Mouse (Mus musculus) megakaryocyte, embryonic 14.5 days (primary cell): ENCODE measurements around the gene Adat3. TPM values are rescaled to one million over a fixed set of nuclear protein-coding genes. Genes with fewer than 3 reads are reported as not detected.

Experiments
- H3K27me3 ChIP-seq: replicated peaks from 2 replicates; pipeline ENCODE3; 2012; ENCODE audit warnings: inconsistent platforms
- H3K36me3 ChIP-seq: replicated peaks from 2 replicates; pipeline ENCODE3; 2012; ENCODE audit warnings: low read length, inconsistent platforms, mixed read lengths
- H3K4me1 ChIP-seq: 2 replicates; pipeline ENCODE4 v1.6.1; 2012; ENCODE audit warnings: inconsistent platforms
- H3K4me3 ChIP-seq: replicated peaks from 2 replicates; pipeline ENCODE3; 2012; ENCODE audit warnings: moderate library complexity, mild to moderate bottlenecking, inconsistent platforms
- H3K9me3 ChIP-seq: 2 replicates; pipeline ENCODE4 v1.6.1; 2012; ENCODE audit warnings: inconsistent platforms
- FLI1 ChIP-seq: IDR thresholded peaks from 2 replicates; pipeline ENCODE4 v1.6.1; 2012; ENCODE audit warnings: low read length, inconsistent platforms, mixed read lengths
- GATA1 ChIP-seq: IDR thresholded peaks from 3 replicates; pipeline ENCODE4 v1.6.1; 2012; ENCODE audit warnings: mixed read lengths, low read length, inconsistent platforms, borderline replicate concordance
- polyA plus RNA-seq: library from polyadenylated mRNA; stranded (reverse); fragments of >175 nt; gene quantifications from 2 replicates; pipeline ENCODE4 v1.2.3, GENCODE M21; 2012; ENCODE audit warnings: low replicate concordance; ENCODE audit not compliant: insufficient read depth

Gene Adat3
- polyA plus RNA-seq, 1 experiment, result 5.7 TPM

- peaks cover 83% of the 10 kb centered on the region for H3K4me1 ChIP-seq
- H3K36me3 ChIP-seq, result peaks cover 63% of the 10 kb centered on the region
- H3K4me3 ChIP-seq, result peak overlapping the region; percentile 39
- TF ChIP-seq GATA1 (no peak), FLI1 (no peak)
- no peaks in the 10 kb centered on the region for H3K9me3 ChIP-seq
- no peaks in the 10 kb centered on the region for H3K27me3 ChIP-seq
Measured at GRCm38 (mm10) chr10:80609269-80609924, 6.7 kb downstream of the Adat3 start.

- peaks cover 81% of the 10 kb centered on the region for H3K4me1 ChIP-seq
- H3K27me3 ChIP-seq, result no peaks in the 10 kb centered on the region
- no peaks in the 10 kb centered on the region for H3K9me3 ChIP-seq
- H3K36me3 ChIP-seq, result peaks cover 71% of the 10 kb centered on the region
- peak overlapping the region; percentile 77 for H3K4me3 ChIP-seq
- TF ChIP-seq GATA1 (no peak), FLI1 (no peak)
Measured at GRCm38 (mm10) chr10:80610116-80610785, 7.6 kb downstream of the Adat3 start.

DNA sequence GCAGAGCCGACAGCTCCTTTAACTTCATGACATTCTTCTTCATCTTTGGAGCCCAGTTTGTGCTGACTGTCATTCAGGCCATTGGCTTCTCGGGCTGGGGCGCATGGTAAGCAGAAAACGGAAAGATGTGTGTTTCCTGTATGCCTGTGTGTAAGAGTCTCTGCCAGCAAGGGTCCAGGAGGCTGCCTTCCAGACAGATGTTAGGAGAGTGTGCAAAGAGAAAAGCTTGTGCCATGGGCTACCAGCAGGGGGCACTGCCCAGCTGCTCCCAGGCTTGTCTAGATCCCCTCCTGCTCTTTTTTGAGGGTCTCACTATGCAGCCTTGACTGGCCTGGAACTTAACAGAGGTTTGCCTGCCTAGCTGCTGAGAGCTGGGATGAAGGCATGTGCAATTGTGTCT is 8.3 kb downstream of the Adat3 start:
- peak overlapping the region; percentile 77 for H3K4me3 ChIP-seq
- H3K36me3 ChIP-seq, result peaks cover 76% of the 10 kb centered on the region
- no peaks in the 10 kb centered on the region for H3K27me3 ChIP-seq
- no peaks in the 10 kb centered on the region for H3K9me3 ChIP-seq
- H3K4me1 ChIP-seq, result peaks cover 84% of the 10 kb centered on the region
- TF ChIP-seq GATA1 (no peak), FLI1 (no peak)

GRCm38 (mm10) chr10:80611905-80612304 is 9.2 kb downstream of the Adat3 start:
- Histone ChIP-seq H3K27me3 (no peaks in the 10 kb centered on the region), H3K36me3 (peaks cover 72% of the 10 kb centered on the region), H3K4me1 (peaks cover 82% of the 10 kb centered on the region), H3K4me3 (no peak overlapping the region), H3K9me3 (no peaks in the 10 kb centered on the region)
- TF ChIP-seq FLI1, result no peak
- no peak for TF ChIP-seq GATA1

DNA sequence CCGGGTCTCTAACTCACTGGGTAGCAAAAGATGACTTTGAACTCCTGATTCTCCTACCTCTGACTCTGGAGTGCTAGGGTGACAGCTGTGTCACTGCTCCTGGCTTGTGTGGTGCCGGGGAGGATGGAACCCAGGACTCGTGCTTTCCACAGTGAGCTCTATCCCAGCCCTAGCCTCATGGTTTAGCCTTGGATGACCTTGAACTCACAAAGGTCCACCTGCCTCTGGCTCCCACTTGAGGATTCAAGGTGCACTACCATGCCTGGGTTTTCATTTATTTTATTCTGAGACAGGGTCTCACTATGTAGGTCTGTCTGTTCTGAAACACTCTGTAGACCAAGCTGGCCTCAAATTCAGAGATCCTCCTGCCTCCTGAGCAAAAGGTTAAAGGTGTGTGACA is 11.1 kb downstream of the Adat3 start:
- H3K4me1 ChIP-seq, result peaks cover 77% of the 10 kb centered on the region
- no peaks in the 10 kb centered on the region for H3K27me3 ChIP-seq
- no peak overlapping the region for H3K4me3 ChIP-seq
- peaks cover 56% of the 10 kb centered on the region for H3K36me3 ChIP-seq
- no peaks in the 10 kb centered on the region for H3K9me3 ChIP-seq
- TF ChIP-seq FLI1 (no peak), GATA1 (no peak)

DNA sequence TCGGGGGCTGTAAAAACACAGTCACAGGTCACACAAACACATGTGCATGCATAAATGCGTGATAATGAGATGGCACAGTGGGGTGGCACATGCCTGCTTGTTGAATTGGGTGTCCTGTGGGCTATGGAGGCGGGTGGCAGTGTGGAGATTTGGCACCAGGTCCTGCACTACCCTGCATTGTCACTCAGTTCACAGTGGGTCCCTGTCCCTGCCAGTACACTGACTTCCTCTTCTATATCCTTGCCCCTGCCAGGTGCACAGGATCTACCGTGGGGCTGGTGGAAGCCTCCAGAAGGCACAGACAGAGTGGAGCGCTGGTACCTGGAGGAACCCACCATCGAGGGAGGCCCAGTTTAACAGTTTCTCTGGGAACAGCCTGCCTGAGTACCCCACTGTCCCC is 11.7 kb downstream of the Adat3 start:
- Histone ChIP-seq H3K4me3 (no peak overlapping the region), H3K9me3 (no peaks in the 10 kb centered on the region), H3K4me1 (peaks cover 73% of the 10 kb centered on the region), H3K27me3 (no peaks in the 10 kb centered on the region), H3K36me3 (peaks cover 50% of the 10 kb centered on the region)
- TF ChIP-seq GATA1 (no peak), FLI1 (no peak)

- peaks cover 64% of the 10 kb centered on the region for H3K4me1 ChIP-seq
- TF ChIP-seq FLI1 (no peak), GATA1 (no peak)
- H3K9me3 ChIP-seq, result no peaks in the 10 kb centered on the region
- no peaks in the 10 kb centered on the region for H3K27me3 ChIP-seq
- H3K36me3 ChIP-seq, result peaks cover 35% of the 10 kb centered on the region
- peak overlapping the region; percentile 56 for H3K4me3 ChIP-seq
Measured at GRCm38 (mm10) chr10:80618181-80618580, 15.5 kb downstream of the Adat3 start.

- Histone ChIP-seq H3K4me3 (no peak overlapping the region), H3K27me3 (no peaks in the 10 kb centered on the region), H3K36me3 (peaks cover 29% of the 10 kb centered on the region), H3K4me1 (peaks cover 70% of the 10 kb centered on the region), H3K9me3 (no peaks in the 10 kb centered on the region)
- TF ChIP-seq FLI1 (no peak), GATA1 (no peak)
Measured at GRCm38 (mm10) chr10:80619465-80620244, 17.0 kb downstream of the Adat3 start.

DNA sequence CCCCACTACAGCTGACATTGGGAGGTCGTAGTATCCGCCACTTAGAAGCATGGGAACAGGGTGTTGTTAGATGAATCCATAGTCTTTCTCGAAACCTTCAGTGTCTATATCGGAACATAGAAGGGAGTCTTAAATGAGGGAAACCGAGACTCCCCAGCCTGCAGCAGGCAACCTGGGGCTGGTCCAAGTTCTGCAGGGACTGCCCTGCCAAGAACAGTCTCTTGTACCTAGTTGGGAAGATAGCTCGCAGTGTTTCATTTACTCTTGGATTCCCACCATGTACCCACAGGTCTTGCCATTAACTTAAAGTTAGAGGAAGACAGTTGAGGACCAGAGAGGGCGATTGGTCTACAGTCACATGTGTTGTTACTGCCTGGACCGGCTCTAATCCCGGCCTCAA is 17.7 kb downstream of the Adat3 start:
- Histone ChIP-seq H3K4me1 (peaks cover 72% of the 10 kb centered on the region), H3K36me3 (peaks cover 29% of the 10 kb centered on the region)

More for the DNA sequence above, 17.7 kb downstream of the Adat3 start:
- H3K4me3 ChIP-seq, result no peak overlapping the region
- H3K9me3 ChIP-seq, result no peaks in the 10 kb centered on the region
- H3K27me3 ChIP-seq, result no peaks in the 10 kb centered on the region
- TF ChIP-seq GATA1 (no peak), FLI1 (no peak)
